Mouse (Mus musculus): Measurements from ENCODE around the gene Rabep2.
A peak's percentile ranks its signal among the peaks of the same experiment; 100 is the strongest.
"Not testable (repeated sequence)": the region's sequence is repeated elsewhere in the genome, so short reads cannot be mapped to it uniquely, and the experiment has no call there.

The Rabep2 gene

DNA sequence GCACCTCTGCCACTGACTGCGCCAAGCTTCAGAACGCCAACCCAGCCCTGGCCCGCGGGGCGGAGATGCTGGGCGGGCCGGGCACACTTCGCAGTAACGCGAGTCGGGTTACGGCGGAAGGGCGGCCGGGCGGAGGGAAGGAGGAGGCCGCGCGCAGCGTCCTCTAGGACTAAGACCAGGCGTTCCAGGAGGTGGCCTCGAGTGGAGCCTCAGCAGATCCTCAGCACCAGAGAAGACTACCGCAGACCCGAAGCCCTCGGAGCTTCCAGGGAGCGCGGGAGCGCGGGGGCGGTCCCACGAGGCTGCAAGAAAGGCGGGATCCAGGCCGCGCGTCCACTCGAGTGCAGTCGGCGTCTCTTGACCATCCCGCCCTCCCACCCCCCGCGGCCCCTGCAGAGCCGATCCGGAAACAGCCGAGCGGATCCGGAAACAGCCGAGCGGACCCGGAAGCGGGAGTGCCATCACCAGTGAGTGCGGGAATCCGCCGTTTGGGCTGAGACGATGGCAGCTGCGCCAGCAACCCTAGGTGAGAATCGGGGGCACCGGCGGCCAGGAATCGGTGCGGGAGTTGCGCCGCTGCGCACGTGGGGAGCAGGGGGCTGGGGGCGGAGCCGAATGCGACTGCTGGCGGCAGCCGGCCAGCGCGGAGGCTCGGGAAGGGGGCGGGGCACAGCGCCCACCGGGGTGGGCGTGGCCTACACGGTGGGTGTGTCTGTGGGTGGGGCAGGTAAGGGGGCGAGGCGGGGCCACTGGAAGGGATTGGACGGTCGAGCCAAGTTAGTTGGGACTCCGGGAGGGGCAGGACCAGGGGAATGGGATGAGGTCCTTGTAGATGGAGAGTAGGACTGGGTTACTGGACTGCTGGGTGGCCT is at the start of gene Rabep2:
TSS of gene Rabep2 (plus strand) at position 129 of the 872 bp plus-strand sequence.
- peak; percentile 92 to 96 for DNase-seq

GRCm38 (mm10) chr7:126383565-126383964 is 45.0 kb upstream of the Rabep2 start:
- DNase-seq = no peak

GRCm38 (mm10) chr7:126388185-126388584 is 40.4 kb upstream of the Rabep2 start:
- no peak for DNase-seq

- not testable (repeated sequence) for DNase-seq
Measured at GRCm38 (mm10) chr7:126392086-126392884, 36.3 kb upstream of the Rabep2 start.

- peak; percentile 99 for DNase-seq
Measured at GRCm38 (mm10) chr7:126396298-126397119, 32.0 kb upstream of the Rabep2 start, which contains the start of gene Nfatc2ip. Nfatc2ip (minus strand) TSS chr7:126396737.

DNA sequence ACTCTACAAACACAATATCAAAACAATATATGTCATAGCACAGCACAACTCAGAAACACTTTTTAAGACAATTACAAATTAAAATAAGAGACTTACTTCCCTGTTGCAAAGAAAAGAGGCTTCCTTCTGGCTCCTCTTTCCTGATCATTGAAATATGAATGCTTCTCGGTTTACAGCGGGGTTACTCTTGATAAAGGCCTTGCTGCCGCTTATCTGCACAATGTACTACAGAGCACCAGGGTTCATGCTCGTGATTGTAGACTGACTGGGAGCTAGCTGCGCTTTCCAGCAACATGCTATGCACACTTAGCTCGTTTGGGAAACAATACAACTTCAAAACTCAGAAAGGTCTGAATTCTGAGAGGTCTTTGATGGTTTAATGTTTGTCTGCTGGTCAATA is 31.3 kb upstream of the Rabep2 start:
- no peak for DNase-seq

GRCm38 (mm10) chr7:126397822-126398221 is 30.7 kb upstream of the Rabep2 start:
- DNase-seq = no peak

DNA sequence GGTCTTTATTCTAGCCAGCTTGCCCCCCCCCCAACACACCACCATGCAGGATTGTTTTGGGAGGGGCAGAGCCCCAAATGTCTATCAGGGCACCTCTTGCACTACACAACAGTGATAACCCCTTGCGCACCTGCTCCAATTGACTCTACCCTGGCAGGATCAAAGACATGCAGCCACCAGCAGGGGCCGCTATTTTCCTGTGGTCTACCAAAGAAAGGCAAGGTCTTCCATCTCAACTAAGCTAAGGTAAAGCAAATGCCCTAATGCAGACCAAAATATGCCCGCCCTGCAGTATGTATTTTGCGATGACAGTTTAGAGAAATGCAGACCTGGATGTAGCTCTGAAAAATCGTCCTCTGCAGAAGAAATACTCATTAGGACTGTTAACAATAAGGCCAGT is 29.0 kb upstream of the Rabep2 start:
- DNase-seq = peak; percentile 69 to 83

GRCm38 (mm10) chr7:126402518-126402917 is 26.0 kb upstream of the Rabep2 start:
- not testable (repeated sequence) for DNase-seq

DNA sequence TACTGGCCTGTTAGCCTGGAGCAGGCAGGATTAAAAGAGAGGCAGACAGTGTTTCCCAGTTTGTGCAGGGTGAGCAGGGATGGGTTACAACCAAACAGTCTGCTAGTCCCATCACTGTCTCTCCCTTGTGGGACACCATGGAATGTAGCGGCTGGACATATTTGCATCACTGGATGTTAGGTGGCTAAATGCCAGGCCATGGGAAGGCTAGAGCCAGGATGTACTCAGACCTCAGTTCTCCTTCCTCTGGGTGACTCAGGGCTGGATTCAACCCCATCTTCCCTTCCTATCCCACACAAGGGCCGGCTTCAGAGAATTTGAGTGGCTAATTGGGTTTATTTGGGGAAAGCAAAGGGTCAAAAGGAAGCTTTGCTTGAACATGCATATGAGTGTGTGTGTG is 19.9 kb upstream of the Rabep2 start:
- DNase-seq = no peak

GRCm38 (mm10) chr7:126411061-126411460 is 17.5 kb upstream of the Rabep2 start:
- no peak for DNase-seq

GRCm38 (mm10) chr7:126414725-126415124 is 13.8 kb upstream of the Rabep2 start, which contains the start of gene Cd19:
Cd19 (minus strand) TSS chr7:126414889.
- no peak for DNase-seq

GRCm38 (mm10) chr7:126416615-126417014 is 11.9 kb upstream of the Rabep2 start:
- DNase-seq = no peak

GRCm38 (mm10) chr7:126417045-126417444 is 11.5 kb upstream of the Rabep2 start:
- no peak for DNase-seq

GRCm38 (mm10) chr7:126417606-126418005 is 11.0 kb upstream of the Rabep2 start:
- DNase-seq = no peak

- no peak for DNase-seq
Measured at GRCm38 (mm10) chr7:126418496-126418895, 10.1 kb upstream of the Rabep2 start.

- no peak for DNase-seq
Measured at GRCm38 (mm10) chr7:126421756-126422155, 6.8 kb upstream of the Rabep2 start.

DNA sequence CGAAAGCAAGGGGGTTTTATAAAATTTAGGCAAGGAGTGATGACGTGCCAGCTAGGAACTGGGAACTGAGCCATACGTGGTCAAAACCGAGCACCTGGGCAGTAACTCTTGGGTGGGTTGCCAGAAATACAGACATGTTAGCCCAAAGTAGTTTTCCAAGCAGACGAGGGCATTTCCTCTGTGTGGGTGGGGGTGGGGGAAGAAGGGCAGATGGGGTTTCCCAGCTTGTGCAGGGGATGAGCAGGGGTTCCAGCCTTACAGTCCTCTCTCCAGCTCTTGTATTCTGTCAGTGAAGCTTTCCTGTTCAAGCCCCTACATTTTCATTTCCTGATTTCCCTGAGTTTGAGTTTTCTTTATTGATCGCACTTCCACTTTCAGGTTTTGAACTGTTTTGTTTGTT is 4.4 kb upstream of the Rabep2 start:
- DNase-seq = no peak

DNA sequence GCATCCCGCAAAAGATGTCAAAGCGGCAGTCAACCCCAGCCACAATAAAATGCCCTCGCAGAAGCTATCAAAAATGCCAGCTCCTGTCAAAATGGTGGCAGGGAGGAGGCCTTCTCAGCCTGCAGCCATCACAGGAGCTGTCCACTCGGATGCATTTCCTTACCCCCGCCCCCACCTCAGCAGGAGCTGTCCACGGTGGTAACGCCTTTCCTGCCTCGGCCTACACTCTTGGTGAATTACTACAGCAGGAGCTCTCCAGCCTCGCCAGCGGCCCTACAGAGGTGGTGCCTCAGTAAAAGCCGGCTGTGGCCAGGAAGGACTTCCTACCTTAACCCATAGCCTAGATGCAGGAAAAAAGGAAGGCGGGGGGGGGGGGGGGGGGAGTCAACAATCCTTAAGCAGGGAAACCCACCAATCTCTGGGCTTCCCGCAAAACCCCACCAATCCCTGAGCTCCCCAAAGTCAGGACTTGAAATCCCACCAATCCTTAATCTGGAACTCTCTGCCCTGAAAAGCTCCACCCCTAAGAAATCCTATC is 1.2 kb upstream of the Rabep2 start:
- DNase-seq = no peak

GRCm38 (mm10) chr7:126428154-126428553 is 405 bp upstream of the Rabep2 start:
- no peak for DNase-seq

GRCm38 (mm10) chr7:126429503-126429898 is 942 bp downstream of the Rabep2 start:
- DNase-seq = no peak

DNA sequence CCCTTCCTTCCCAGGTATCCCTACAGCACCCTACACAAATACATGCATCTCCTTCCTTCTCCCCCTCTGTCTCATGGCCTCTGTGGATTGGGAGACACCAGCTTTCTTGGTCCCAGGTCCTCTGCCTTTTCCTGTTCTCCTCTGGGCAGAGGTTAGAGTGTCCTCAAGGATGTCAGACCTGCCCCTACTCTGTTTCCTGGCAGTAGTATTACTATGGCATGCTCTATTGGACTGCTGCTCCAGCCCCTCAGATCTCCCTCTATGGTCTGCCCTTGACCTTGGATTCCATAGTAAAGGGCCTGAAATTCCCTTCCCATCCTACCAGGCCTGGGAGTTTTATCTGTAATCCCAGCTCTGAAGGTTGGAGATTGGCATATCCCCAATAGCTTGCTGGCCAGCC is 1.6 kb downstream of the Rabep2 start:
- DNase-seq = no peak

DNA sequence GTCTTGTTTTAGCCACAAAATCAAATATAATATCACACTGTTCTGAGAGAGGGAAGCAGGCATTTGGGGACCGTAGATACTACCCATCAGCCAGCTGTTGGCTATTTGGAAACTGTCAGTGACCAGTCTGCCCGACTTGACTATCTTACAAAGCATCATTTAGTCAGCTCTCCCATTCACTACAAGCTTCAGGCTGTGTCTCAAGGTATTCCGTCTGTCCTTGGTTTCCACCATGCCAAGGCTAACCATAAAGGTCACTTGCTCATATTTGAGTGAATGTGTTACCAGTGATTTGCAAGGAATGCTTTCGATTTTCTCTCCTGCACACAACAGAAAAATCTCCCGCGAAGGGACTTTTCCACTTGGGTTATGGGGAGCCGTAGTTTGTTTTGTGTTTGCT is 6.2 kb downstream of the Rabep2 start:
- no peak for DNase-seq

Measured in kidney, adult 8-10 months (tissue).